Mouse (Mus musculus): ENCODE data around the gene Gm6882. TPM values are rescaled to one million over a fixed set of nuclear protein-coding genes. Genes with fewer than 3 reads are reported as not detected.
"Not testable (repeated sequence)": the region's sequence is repeated elsewhere in the genome, so short reads cannot be mapped to it uniquely, and the experiment has no call there.

Gene Gm6882
- not detected in 2 replicates for polyA plus RNA-seq (2012)

- not testable (repeated sequence) for H3K4me1 ChIP-seq (ENCODE audit: control insufficient read depth); H3K9me3 ChIP-seq (ENCODE audit: control insufficient read depth, low read length); H3K36me3 ChIP-seq (ENCODE audit: control insufficient read depth); H3K27me3 ChIP-seq (ENCODE audit: control insufficient read depth); H3K4me3 ChIP-seq (replicated peaks)
Measured at GRCm38 (mm10) chr7:21432645-21433044, at the start of gene Gm6882. Gene Gm6882 (minus strand): TSS chr7:21432745.

Other genes starting within 250 kb of the Gm6882 start
- gene Gm5157, start 242.3 kb downstream of the Gm6882 start, polyA plus RNA-seq (2012), result 0.05 TPM in 1 of 2 replicates, not detected in the other
- not detected in 2 replicates for gene Vmn1r124, start 172.1 kb downstream of the Gm6882 start, polyA plus RNA-seq (2012)
- gene Vmn1r125, start 160.6 kb downstream of the Gm6882 start, polyA plus RNA-seq (2012), result not detected in 2 replicates
- not detected in 2 replicates for gene Vmn1r126, start 131.3 kb downstream of the Gm6882 start, polyA plus RNA-seq (2012)
- gene Vmn1r127, start 112.9 kb downstream of the Gm6882 start, polyA plus RNA-seq (2012), result not detected in 2 replicates
- gene Vmn1r128, start 83.4 kb downstream of the Gm6882 start, polyA plus RNA-seq (2012), result not detected in 2 replicates
- gene Vmn1r129, start 71.5 kb downstream of the Gm6882 start, polyA plus RNA-seq (2012), result not detected in 2 replicates
- gene Vmn1r130, start 79.0 kb upstream of the Gm6882 start, polyA plus RNA-seq (2012), result not detected in 2 replicates
- gene Vmn1r131, start 113.3 kb upstream of the Gm6882 start, polyA plus RNA-seq (2012), result not detected in 2 replicates
- gene Vmn1r132, start 181.3 kb upstream of the Gm6882 start, polyA plus RNA-seq (2012), result not detected in 2 replicates

Data from erythroblast, embryonic 14.5 days (primary cell).